Mouse (Mus musculus): ENCODE results near the gene Adap1. TPM values are rescaled to one million over a fixed set of nuclear protein-coding genes. Genes with fewer than 3 reads are reported as not detected.
A peak's percentile ranks its signal among the peaks of the same experiment; 100 is the strongest.

Gene Adap1
- total RNA-seq (2021): 100 to 1,000 TPM; 229 to 237 TPM
- long read RNA-seq, experiment 1, transcript Adap1-201 (11 exons, 2,557 nt): major isoform, 380 of 504 reads
- long read RNA-seq, experiment 1, partial matches to known transcripts: 43 of 504 reads
- long read RNA-seq, experiment 1, other reads (novel, unspliced or antisense): 81 of 504 reads
- long read RNA-seq, experiment 2, transcript Adap1-201 (11 exons, 2,557 nt): major isoform, 269 of 366 reads
- long read RNA-seq, experiment 2, partial matches to known transcripts: 32 of 366 reads
- long read RNA-seq, experiment 2, other reads (novel, unspliced or antisense): 65 of 366 reads

DNA sequence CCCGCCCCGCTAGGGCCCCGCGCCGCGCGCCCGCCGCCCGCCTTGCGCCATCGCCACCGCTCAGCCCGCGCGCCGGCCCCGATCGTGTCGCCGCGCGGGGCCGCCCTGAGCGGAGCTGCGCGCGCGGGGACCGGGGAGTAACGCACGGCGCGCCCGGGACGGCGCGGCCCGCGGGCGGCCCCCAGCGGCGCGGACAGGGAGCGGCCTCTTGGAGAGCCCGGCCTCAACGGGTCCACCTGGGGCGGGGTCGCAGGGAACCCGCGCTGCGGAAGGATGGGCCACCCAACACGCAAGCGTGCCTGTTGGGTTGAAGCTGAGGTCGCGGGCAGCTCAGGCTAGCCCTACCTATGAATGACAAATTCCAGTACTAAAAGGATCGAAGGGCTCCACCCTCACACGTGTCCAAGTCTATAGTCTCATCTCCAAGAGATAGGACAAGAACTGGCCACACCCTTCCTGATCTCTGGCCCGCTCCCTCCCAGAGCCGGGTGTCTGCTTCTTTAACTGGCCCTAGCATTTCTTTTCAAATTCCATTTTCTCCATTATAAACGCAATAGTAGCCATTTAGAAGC, at the start of gene Adap1:
Gene Adap1 (minus strand): TSS at position 228 of the 572 bp plus-strand sequence.
- DNase-seq (ENCODE audit: low spot score in 2 of 2): peak; percentile 61 to 78

DNA sequence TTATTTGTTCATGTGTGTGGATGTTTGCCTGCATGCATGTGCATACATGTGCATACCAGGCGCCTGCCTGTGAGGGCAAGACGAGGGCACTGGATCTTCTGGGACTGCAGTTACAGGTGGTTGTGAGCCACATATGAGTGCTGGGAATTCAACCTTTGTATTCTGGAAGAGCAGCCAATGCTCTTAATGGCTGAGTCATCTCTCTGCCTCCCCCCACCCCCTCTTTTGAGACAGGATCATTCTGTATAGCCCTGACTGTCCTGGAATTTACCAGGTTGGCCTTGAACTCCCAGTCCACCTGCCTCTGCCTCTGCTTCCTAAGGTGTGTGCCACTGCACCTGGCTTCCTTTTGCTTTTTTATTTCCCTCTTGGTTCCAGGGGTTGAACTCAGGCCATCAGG, 49.4 kb upstream of the Adap1 start:
- DNase-seq (ENCODE audit: low spot score in 2 of 2): no peak

DNA sequence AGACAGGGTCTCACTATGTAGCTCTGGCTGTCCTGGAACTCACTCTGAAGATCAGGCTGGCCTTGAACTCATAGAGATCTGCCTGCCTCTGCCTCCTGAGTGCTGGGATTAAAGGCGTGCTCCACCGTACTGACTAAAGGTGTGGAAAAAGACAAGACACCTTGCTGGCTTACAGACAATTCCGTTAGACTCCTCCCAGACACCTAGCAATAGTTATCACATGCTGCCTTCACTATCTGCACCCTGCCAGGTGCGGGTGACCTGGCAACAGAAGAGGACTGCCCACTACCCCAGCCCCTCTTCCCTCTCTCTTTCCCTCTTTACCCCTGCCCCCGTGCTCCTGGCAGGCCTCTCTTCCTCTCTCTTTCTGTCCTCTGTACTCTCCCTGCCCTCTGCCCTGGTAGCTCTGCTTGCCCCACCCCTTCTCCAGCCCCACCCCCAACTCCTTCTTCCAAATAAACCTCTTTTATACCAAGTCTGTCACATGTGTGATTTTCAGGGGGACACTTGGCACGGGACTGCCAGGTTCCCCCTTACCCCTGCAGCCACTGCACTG, 48.5 kb upstream of the Adap1 start:
- no peak for DNase-seq (ENCODE audit: low spot score in 2 of 2)

DNA sequence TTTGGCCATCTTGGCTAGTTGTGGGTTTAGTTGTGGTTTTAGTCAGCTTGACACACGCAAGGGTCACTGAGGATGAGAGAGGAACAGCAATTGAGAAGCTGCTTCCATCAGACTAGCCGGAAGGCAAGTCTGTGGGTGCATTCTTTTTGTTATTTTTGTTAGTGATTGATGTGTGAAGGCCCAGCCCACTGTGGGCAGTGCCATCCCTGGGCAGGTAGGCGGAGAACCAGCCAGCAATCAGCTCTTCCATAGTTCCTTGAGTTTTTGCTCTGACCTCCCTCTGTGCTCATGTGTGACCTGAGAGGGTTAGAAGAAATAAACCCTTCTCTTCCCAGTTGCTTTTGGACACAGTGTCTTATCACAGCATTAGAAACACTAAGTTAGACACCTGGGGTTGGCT, 47.7 kb upstream of the Adap1 start:
- DNase-seq (ENCODE audit: low spot score in 2 of 2): no peak

DNA sequence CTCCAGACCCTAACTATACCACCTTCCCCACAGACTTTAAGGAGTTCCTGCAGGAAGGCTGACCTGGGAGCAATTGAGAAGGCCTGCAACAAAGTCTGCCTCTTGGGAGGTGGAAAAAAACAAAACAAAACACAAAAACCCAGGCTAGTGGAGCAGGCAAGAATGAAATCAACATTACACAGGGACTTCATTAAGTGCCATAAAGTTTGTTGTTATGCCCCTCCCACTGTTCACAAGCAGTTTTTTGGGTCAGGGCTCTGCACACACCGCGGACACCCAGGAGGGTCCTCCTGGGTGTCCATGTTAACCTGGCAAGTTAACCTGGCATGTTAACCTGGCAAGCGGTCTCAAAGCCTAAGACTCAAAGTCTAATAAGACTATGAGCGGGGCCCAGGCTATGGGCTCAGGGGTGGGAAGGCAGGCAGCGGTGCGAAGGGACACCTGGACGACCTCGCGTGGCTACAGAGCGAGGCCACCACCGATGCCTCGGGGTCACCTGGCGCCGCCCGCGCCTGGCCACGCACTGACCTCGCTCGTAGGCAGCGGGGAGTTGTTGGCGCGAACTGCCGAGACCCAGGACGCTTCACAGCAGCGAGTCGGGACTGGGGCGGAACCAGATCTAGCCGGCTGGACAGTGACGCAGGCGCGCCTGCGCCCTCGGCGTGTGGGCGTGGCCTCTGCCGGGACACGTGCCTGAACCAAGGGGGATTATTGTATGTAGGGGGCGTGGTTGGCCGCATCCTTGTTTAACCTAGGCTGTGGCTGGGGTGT, 46.4 kb upstream of the Adap1 start:
- peak; percentile 84 to 90 for DNase-seq (ENCODE audit: low spot score in 2 of 2)

- no peak for DNase-seq (ENCODE audit: low spot score in 2 of 2)
Measured at GRCm38 (mm10) chr5:139371118-139371517, 45.7 kb upstream of the Adap1 start.

DNA sequence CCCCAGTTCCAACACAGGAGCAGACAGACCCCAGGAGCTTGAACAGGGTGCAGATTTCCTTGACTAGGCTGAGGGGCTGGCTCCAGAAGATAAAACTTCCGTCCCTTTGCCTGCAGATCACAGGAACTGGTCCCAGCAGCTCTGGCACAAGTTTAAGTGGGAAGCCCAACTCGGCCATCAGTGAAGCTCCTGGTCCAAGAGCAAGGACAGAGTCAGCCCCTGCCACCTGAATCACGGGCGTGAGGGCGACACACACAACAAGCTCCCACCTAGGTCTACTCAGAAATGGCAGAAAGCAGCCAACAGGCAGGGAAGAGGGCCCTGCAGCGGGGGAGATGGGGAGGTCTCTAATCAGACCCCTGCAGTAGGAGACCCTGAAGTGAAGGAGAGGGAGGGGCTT, 44.9 kb upstream of the Adap1 start:
- no peak for DNase-seq (ENCODE audit: low spot score in 2 of 2)

DNA sequence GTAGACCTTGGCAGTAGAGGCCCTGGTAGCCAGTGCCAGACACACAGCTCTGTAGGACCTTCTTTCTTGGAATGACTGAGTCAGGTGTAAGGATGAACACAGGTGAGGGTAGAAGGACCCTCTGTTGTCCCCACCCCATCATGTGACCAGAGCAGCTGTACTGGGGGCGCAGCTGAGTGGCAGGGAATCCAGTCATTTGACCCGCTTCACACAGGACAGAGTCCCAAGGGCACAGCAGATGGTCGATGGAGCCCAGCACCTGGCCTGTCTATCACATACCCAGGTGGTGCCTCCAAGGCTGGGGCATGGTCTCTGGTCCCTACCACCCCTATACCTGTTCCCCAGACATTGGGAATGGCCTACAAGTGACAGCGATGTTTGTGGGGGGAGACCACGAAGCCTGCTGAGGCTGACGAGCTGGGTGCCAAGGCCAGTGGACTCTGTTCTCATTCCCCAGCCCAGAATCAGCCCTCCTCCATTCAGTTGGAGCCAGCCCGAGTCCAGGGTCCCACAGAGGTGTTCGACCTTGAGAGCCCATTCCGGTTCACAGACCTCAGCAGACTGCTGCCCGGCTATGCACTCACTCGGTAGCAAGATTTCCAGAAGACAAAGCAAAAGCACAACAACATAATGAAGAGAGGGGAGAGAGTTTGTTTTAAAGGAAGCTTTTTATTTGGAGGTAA, 43.4 kb upstream of the Adap1 start:
- no peak for DNase-seq (ENCODE audit: low spot score in 2 of 2)

DNA sequence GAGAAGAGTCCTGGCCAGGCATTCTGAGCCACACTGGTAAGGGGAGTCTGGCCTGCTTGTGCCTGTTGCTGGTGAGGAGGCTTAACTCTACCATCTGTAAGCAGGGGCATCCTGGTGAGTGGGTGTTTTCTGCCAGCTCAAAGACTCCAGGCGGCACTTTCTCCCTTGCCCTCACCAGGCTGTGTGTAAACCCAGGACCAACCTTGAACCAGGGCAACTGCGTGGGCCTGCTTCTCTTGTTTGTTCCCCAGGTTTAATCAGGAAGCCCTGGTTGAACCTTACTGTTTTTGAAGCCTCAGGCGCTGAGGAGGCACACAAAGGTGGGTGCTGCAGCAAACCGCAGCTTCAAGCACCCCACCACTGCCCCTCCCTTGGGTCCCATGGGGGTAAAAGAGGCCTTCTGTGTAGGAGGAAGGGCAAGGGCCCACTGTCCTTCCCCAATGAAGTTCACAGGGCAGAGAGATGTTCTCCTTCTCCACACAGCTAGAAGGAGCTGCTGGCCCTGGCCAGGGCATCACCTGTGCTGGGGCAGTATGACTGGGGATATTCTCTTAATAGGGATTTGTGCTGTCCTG, 42.5 kb upstream of the Adap1 start:
- no peak for DNase-seq (ENCODE audit: low spot score in 2 of 2)

DNA sequence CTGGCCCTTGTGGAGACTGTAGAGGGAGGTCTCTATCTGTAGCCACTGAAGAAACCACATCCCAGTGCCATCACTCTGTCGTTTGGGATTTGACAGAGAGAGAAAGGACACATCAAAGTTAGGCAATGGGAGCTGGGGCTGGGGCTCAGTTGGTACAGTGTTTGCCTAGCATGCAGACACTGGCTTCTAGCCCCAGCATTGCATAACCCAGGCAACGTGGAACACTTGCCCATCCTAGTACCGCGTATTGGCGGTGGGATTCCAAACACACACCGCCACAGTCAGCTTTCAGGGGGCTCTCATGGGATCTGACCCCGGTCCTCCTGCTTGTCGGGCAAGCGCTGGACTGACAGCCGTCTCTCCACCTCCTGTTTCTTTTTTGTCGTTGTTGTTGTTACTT, 41.1 kb upstream of the Adap1 start:
- no peak for DNase-seq (ENCODE audit: low spot score in 2 of 2)

- DNase-seq (ENCODE audit: low spot score in 2 of 2): no peak
Measured at GRCm38 (mm10) chr5:139365827-139366226, 40.4 kb upstream of the Adap1 start.

DNA sequence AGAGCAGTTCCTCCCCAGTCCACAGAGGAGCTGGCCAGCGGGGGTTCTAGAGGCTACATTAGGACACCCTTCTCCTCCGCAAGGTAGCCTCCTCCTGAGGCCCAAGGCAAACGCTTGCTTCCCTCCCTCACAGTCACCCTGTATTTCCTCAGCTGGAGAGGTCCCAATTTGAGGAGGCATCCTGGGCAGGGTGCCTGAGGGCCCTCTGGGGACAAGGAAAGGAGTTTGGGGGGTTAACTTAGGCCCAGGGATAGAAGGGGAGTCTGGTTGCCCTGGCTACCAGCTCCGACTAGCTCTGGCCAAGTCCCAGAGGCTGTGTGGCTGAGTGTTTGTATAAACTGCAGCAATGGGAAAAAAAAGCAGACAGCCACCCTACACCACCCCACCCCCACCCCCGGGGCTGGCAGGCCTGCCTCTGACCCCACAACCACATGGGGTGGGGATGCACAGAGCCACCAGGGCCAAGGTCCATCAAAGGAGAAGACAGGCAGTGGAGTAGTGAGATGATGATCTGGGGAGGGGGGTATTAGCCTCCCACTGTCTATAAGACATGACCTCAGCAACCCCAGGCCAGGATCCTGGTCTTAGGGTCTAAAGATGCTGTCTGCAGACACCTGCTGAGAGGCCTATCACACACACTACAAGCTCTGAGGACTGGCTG, 39.6 kb upstream of the Adap1 start:
- no peak for DNase-seq (ENCODE audit: low spot score in 2 of 2)

DNA sequence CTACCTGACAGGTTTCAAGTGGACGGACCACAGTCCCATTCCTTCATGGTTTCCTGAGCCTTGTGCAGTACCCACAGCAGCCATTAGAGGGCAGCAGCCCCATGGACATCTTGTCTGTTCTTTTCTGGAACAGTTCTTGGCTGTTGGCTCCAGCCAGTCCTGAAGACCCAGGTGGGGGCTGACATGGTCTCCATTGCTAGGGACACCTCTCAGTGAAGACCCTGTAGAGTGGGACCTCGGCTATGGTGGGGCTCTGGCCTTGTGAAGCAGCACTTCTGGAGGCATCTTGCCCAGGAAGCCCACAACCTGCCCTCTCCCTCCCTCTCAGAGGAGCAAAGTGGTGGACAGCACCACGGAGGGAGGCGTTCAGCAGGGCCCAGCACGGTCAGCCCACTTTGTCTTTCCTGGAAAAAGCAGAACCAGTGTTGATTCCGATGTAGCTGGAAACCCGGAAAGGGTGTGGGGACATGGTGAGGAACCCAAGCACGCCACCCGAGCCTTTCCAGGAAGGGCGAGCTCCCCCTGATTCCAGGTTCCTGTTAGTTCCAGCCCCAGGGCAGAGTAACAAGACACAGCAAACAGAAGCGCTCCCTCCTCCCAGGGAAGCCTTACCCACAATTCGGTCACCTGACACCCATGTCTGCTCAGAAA, 39.0 kb upstream of the Adap1 start:
- peak; percentile 86 to 95 for DNase-seq (ENCODE audit: low spot score in 2 of 2)

DNA sequence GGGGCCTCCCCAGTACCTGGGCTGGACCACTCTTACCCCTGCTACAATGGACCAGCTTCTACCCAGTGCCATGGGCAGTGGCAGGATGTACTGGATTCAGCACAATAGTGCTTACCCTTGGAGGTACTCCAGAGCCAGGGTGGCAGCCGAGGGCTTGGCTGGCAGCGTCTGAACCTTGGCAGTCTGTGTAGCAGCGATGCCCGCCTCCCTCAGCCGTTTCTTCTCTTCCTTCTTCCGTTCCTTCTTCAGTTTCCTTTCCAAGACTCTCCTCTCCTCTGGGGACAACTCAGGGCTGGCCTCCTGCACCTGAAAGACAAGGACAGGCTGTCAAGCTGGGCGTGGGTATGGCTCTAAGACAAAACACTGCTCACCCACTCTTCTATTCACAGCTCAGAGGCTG, 38.4 kb upstream of the Adap1 start:
- DNase-seq (ENCODE audit: low spot score in 2 of 2): no peak

DNA sequence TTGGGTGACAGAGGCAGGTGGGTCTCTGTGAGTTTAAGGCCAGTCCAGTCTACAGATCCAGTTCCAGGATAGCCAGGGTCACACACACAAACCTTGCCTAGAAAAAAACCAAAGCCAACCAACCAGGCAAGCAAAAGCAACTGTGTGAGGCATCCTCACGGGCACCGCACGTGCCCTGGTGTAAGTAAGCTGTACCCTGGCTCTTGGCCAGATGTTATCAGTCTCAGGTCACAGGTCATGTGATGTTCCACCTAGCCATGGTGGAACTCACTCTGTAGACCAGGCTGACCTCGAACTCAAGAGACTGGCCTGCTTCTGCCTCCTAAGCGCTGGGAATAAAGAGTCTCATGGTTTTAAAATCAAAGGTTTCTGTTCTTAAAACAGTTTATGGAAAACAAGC, 33.8 kb upstream of the Adap1 start:
- no peak for DNase-seq (ENCODE audit: low spot score in 2 of 2)

- no peak for DNase-seq (ENCODE audit: low spot score in 2 of 2)
Measured at GRCm38 (mm10) chr5:139358653-139359052, 33.2 kb upstream of the Adap1 start.

- peak; percentile 81 to 90 for DNase-seq (ENCODE audit: low spot score in 2 of 2)
Measured at GRCm38 (mm10) chr5:139355235-139355772, 29.9 kb upstream of the Adap1 start.

DNA sequence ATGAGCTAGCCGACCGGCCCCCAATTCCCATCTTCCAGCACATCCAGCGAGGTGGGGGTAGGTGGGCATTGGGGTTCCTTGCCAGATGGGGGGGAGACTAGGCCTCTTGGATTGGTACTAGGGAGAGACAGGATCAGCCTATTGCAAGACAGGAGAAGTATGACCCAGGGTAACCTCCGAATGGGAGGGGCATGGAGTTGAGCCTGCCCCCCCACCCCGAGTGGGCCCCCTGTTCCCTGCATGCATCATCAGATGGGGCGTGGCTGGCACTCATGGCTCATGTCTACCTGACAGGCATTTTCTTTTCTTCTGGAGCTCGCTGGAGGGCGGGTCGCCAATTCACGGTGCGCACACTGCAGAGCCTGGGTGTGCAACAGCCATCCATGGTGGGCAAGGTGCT, 28.5 kb upstream of the Adap1 start:
- DNase-seq (ENCODE audit: low spot score in 2 of 2): no peak

GRCm38 (mm10) chr5:139353496-139353895, 28.1 kb upstream of the Adap1 start:
- DNase-seq (ENCODE audit: low spot score in 2 of 2): no peak

DNA sequence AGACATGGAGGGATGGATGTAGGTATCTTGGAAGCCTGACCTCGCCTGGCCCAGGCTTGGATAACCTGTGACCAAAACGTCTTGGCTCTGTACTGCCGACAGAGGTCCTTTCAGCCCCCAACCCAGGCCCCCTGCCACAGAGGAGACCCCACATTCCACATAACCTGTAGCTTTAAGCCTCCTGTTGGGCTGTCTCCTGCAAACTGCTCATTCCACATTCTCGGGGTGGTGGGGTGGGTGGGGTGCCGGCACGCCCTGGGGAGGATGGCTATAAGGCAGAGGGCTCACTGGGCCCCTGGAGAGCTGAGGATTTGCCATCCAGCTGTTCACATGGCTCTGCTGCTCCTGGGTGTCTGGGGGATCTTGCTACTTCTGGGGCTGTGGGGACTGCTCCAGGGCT, 26.9 kb upstream of the Adap1 start, which contains the start of gene Cyp2w1:
Gene Cyp2w1 (plus strand): TSS at position 301 of the 400 bp plus-strand sequence.
- no peak for DNase-seq (ENCODE audit: low spot score in 2 of 2)
